Mouse (Mus musculus): ENCODE results near the gene Cdk5rap1. TPM values are rescaled to one million over a fixed set of nuclear protein-coding genes. Genes with fewer than 3 reads are reported as not detected.
"Not testable (repeated sequence)": the region's sequence is repeated elsewhere in the genome, so short reads cannot be mapped to it uniquely, and the experiment has no call there.

Cdk5rap1 gene
- polyA plus RNA-seq, 1 experiment, result 16.5 TPM

GRCm38 (mm10) chr2:154300496-154300895 is 72.3 kb downstream of the Cdk5rap1 start:
- TF ChIP-seq POLR2A (IDR thresholded peaks at IDR 0.05; ENCODE audit: borderline replicate concordance, extremely low read depth, insufficient read depth, insufficient read length, poor library complexity, severe bottlenecking) (no peak), CTCF (IDR thresholded peaks at IDR 0.05; ENCODE audit: borderline replicate concordance, extremely low read depth, insufficient read depth, insufficient read length) (peak; percentile 84)
- DNase-seq (ENCODE audit: low read depth), result peak; percentile 68

- DNase-seq (ENCODE audit: low read depth), result peak; percentile 58
- TF ChIP-seq CTCF (IDR thresholded peaks at IDR 0.05; ENCODE audit: borderline replicate concordance, extremely low read depth, insufficient read depth, insufficient read length), result peak; percentile 58; the same call in 1 of the 2 replicates
These were observed 78.1 kb downstream of the Cdk5rap1 start for GRCm38 (mm10) chr2:154294746-154295145.

- TF ChIP-seq POLR2A (IDR thresholded peaks at IDR 0.05; ENCODE audit: borderline replicate concordance, extremely low read depth, insufficient read depth, insufficient read length, poor library complexity, severe bottlenecking) (no peak), CTCF (IDR thresholded peaks at IDR 0.05; ENCODE audit: borderline replicate concordance, extremely low read depth, insufficient read depth, insufficient read length) (no peak)
- DNase-seq (ENCODE audit: low read depth), result no peak
These were observed 80.0 kb downstream of the Cdk5rap1 start for GRCm38 (mm10) chr2:154292833-154293232.

GRCm38 (mm10) chr2:154291866-154292265 is 80.9 kb downstream of the Cdk5rap1 start:
- not testable (repeated sequence) for DNase-seq (ENCODE audit: low read depth)

Other genes with a start within 250 kb of the Cdk5rap1 start
- not detected in 2 replicates for gene Bpifa3, start 242.7 kb downstream of the Cdk5rap1 start, polyA plus RNA-seq (2012; rRNA removed)
- gene Bpifa1, start 230.1 kb downstream of the Cdk5rap1 start, polyA plus RNA-seq (2012; rRNA removed), result not detected in 2 replicates
- not detected in 2 replicates for gene Bpifa5, start 210.4 kb downstream of the Cdk5rap1 start, polyA plus RNA-seq (2012; rRNA removed)
- 0.21 and 0.23 TPM in 2 replicates for gene Bpifb1, start 182.2 kb downstream of the Cdk5rap1 start, polyA plus RNA-seq (2012; rRNA removed)
- 0.39 and 0.49 TPM in 2 replicates for gene Bpifb5, start 149.3 kb downstream of the Cdk5rap1 start, polyA plus RNA-seq (2012; rRNA removed)
- gene Bpifb9a, start 115.2 kb downstream of the Cdk5rap1 start, polyA plus RNA-seq (2012; rRNA removed), result not detected in 2 replicates
- not detected in 2 replicates for gene Bpifb9b, start 65.8 kb downstream of the Cdk5rap1 start, polyA plus RNA-seq (2012; rRNA removed)
- gene Snta1, start 35.1 kb upstream of the Cdk5rap1 start, polyA plus RNA-seq (2012; rRNA removed), result 9.9 and 11.6 TPM in 2 replicates
- 46.3 and 51.1 TPM in 2 replicates for gene Cbfa2t2, start 63.5 kb upstream of the Cdk5rap1 start, polyA plus RNA-seq (2012; rRNA removed)
- 0.40 and 0.66 TPM in 2 replicates for gene 1700003F12Rik, start 174.1 kb upstream of the Cdk5rap1 start, polyA plus RNA-seq (2012; rRNA removed)
- gene Actl10, start 178.8 kb upstream of the Cdk5rap1 start, polyA plus RNA-seq (2012; rRNA removed), result 0.08 TPM in 1 of 2 replicates, not detected in the other
- 11.6 and 22.0 TPM in 2 replicates for gene Necab3, start 185.9 kb upstream of the Cdk5rap1 start, polyA plus RNA-seq (2012; rRNA removed)
- gene E2f1, start 196.9 kb upstream of the Cdk5rap1 start, polyA plus RNA-seq (2012; rRNA removed), result 15.0 and 19.5 TPM in 2 replicates
- 11.4 and 12.5 TPM in 2 replicates for gene Pxmp4, start 230.7 kb upstream of the Cdk5rap1 start, polyA plus RNA-seq (2012; rRNA removed)
- gene Zfp341, start 240.3 kb upstream of the Cdk5rap1 start, polyA plus RNA-seq (2012; rRNA removed), result 17.6 and 18.7 TPM in 2 replicates
- 0.22 and 0.69 TPM in 2 replicates for gene 4930519P11Rik, start 240.4 kb upstream of the Cdk5rap1 start, polyA plus RNA-seq (2012; rRNA removed)

All from brain, embryonic 14.5 days (tissue).